Mouse (Mus musculus) kidney, adult 2 months (tissue): ENCODE measurements at regions not wholly inside any gene's neighbourhood (a gene's known extent, or its start where the extent isn't known, plus 50 kb on each side); places are given as distances from the start of the nearest gene placed in this dataset.

Experiments
- DNase-seq: peaks from one replicate; pipeline ENCODE4 v3.0.0; 2021
- H3K27ac ChIP-seq: fragments of 200-500 bp; 2 replicates; pipeline ENCODE4 v1.5.1; 2012; ENCODE audit warnings: low read depth, low read length, control low read depth, inconsistent platforms; ENCODE audit not compliant: insufficient read depth
- H3K27me3 ChIP-seq: fragments of 200-500 bp; replicated peaks from 2 replicates; pipeline ENCODE4 v1.6.1; 2012; ENCODE audit warnings: mild to moderate bottlenecking, moderate library complexity, low read length, inconsistent platforms; ENCODE audit not compliant: control insufficient read depth, insufficient read depth
- H3K36me3 ChIP-seq: fragments of 200-500 bp; 2 replicates; pipeline ENCODE4 v1.6.1; 2012; ENCODE audit warnings: mild to moderate bottlenecking, moderate library complexity, low read length, inconsistent platforms; ENCODE audit not compliant: control insufficient read depth, insufficient read depth
- H3K4me1 ChIP-seq: fragments of 200-500 bp; 2 replicates; pipeline ENCODE4 v1.6.1; 2011; ENCODE audit warnings: low read length; ENCODE audit not compliant: control insufficient read depth, insufficient read depth
- H3K4me3 ChIP-seq: fragments of 200-500 bp; 2 replicates; pipeline ENCODE4 v1.5.1; 2011; ENCODE audit warnings: mild to moderate bottlenecking, low read depth, low read length, control low read depth; ENCODE audit not compliant: insufficient read depth
- CTCF ChIP-seq: fragments of 200-500 bp; conservative IDR thresholded peaks from 2 replicates; pipeline ENCODE4 v1.5.1; 2011; ENCODE audit warnings: low read depth, mild to moderate bottlenecking, control low read depth, low read length, moderate library complexity, mixed read lengths; ENCODE audit not compliant: insufficient read depth, insufficient read length
- POLR2A ChIP-seq: fragments of 200-500 bp; IDR thresholded peaks from one replicate; pipeline ENCODE4 v1.6.1; 2011; ENCODE audit warnings: low read depth, low read length, control low read depth
- WGBS: fragments of 180-500 bp; shearing (Covaris S2); methylation state at CpG from one replicate; pipeline ENCODE4 v1.1.7; 2018; 5-methylcytosine and 5-hydroxymethylcytosine counted together

DNA sequence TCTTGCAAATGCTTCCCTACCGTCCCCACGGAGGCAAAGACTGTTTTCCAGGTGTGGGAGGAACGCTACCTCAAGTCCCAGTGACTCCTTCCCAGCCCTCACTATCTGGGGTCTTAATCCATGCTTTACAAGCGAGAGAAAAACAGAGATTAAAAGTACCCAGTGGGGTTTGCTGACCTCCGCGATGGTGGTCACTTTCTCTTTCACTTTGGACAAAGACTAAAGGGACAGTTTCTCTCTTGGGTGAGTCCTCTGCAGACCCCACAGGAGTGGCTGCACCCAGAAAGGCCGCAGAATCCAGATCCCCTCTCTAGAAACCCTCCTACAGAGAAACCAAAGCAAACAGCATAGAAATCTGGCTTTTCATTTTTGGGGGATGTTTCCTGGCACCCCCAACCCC lies 313.4 kb downstream of the Med13l start:
- 60% methylated on average over 7 of the region's 7 CpGs for WGBS
- Histone ChIP-seq H3K4me1 (no peaks in the 10 kb centered on the region), H3K36me3 (no peaks in the 10 kb centered on the region), H3K4me3 (no peak overlapping the region), H3K27me3 (peaks cover 1% of the 10 kb centered on the region; the same call in 1 of the 2 replicates), H3K27ac (0 out of 2 replicates have a peak overlapping the region, but pooled peaks have one; percentile 20)
- DNase-seq: no peak
- no peak for TF ChIP-seq CTCF
- TF ChIP-seq POLR2A: no peak

DNA sequence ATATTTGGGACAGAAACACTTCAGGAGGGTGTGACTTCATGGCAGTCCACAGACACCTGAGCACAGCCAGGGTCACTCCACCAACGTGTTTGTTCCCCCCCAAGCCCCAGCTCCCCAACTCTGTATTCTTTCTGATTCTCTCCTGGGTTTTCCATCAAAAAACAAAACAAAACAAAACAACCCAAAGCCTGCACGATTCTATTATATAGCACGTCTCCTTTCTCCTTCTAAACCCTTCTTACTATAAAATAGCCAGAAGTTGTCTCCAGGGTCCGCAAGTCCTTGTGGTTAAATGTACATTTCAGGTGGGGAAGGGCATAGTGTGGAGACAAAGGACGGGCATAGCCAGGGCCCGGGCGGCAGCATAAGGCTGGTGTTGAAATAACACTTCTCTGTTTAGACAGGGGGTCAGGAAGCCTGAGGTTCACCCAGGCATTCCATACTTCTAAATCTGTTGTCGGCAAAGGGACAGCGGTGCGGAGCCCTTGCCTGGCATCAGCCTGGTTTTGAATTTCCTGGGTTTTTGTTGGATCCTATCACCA lies 314.7 kb downstream of the Med13l start:
- Histone ChIP-seq H3K27ac (0 out of 2 replicates have a peak overlapping the region, but pooled peaks have one; percentile 29), H3K4me1 (no peaks in the 10 kb centered on the region), H3K4me3 (no peak overlapping the region), H3K36me3 (no peaks in the 10 kb centered on the region), H3K27me3 (peaks cover 1% of the 10 kb centered on the region; the same call in 1 of the 2 replicates)
- TF ChIP-seq POLR2A (no peak), CTCF (no peak)
- 37% methylated on average over 10 of the region's 10 CpGs for WGBS
- no peak for DNase-seq

DNA sequence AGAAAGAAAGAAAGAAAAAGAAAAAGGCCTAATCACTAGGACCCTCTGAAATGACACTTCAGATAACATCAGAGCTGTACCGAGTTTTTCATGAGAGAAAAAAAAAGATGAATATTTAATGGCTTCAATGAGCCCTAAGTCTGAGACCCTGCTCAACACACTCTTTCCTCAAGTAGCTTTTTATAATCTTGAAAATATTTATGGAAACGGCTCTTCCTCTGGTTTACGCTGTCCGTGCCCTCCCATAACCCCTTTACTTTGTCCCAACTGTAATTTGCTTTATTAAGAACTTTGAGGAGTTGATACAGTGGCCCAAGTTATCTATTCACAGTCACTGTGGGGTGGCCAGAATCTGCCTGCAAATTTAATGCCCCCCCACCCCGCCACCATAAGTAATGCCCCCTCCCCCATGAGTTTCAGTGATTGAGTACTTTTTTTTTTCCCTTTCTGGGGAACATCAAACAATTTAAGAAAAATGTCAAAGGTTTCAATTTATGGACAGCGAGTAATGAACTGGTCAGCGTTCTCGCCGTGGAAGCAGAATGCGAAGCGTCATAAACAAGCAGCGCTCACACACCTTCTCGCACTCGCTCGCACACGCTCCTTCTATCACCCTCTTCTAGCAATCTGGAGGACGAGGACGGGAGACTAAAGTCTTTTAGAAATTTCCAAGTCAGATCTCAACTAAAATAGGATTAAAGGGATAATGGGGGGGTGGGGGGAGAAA lies 316.3 kb downstream of the Med13l start:
- 14% methylated on average over 18 of the region's 18 CpGs for WGBS
- H3K4me3 ChIP-seq: no peak overlapping the region

GRCm38 (mm10) chr5:118877313-118877669 lies 316.8 kb downstream of the Med13l start:
- no peaks in the 10 kb centered on the region for H3K36me3 ChIP-seq
- TF ChIP-seq CTCF (peak; percentile 38; the same call in 1 of the 2 replicates), POLR2A (no peak)
- H3K27me3 ChIP-seq: peaks cover 1% of the 10 kb centered on the region; the same call in 1 of the 2 replicates
- H3K4me1 ChIP-seq: no peaks in the 10 kb centered on the region
- WGBS: 2% methylated on average over 12 of the region's 12 CpGs
- no peak overlapping the region for H3K4me3 ChIP-seq
- no peak overlapping the region for H3K27ac ChIP-seq
- peak; percentile 22 for DNase-seq

More for the DNA sequence above, 316.3 kb downstream of the Med13l start:
- no peaks in the 10 kb centered on the region for H3K36me3 ChIP-seq
- no peak overlapping the region for H3K27ac ChIP-seq
- H3K4me1 ChIP-seq: no peaks in the 10 kb centered on the region
- DNase-seq: no peak
- TF ChIP-seq CTCF (no peak), POLR2A (no peak)
- H3K27me3 ChIP-seq: peaks cover 1% of the 10 kb centered on the region; the same call in 1 of the 2 replicates

- no peak for DNase-seq
- 32% methylated on average over 10 of the region's 10 CpGs for WGBS
- H3K27ac ChIP-seq: no peak overlapping the region
- TF ChIP-seq POLR2A (no peak), CTCF (no peak)
- H3K4me1 ChIP-seq: no peaks in the 10 kb centered on the region
- H3K4me3 ChIP-seq: no peak overlapping the region
- peaks cover 1% of the 10 kb centered on the region; the same call in 1 of the 2 replicates for H3K27me3 ChIP-seq
- H3K36me3 ChIP-seq: no peaks in the 10 kb centered on the region
Measured at GRCm38 (mm10) chr5:118877831-118878230, 317.4 kb downstream of the Med13l start.

GRCm38 (mm10) chr5:118878722-118879121 lies 318.2 kb downstream of the Med13l start:
- Histone ChIP-seq H3K27ac (no peak overlapping the region), H3K4me3 (no peak overlapping the region), H3K4me1 (no peaks in the 10 kb centered on the region), H3K27me3 (peaks cover 1% of the 10 kb centered on the region; the same call in 1 of the 2 replicates), H3K36me3 (no peaks in the 10 kb centered on the region)
- TF ChIP-seq POLR2A: no peak
- TF ChIP-seq CTCF: no peak
- no peak for DNase-seq
- 45% methylated on average over 10 of the region's 10 CpGs for WGBS

- DNase-seq: peak; percentile 74
- Histone ChIP-seq H3K4me3 (no peak overlapping the region), H3K36me3 (no peaks in the 10 kb centered on the region), H3K27ac (peak overlapping the region; percentile 52; the same call in 1 of the 2 replicates), H3K27me3 (0 out of 2 replicates have a peak, but pooled peaks cover 1% of the 10 kb centered on the region), H3K4me1 (no peaks in the 10 kb centered on the region)
- WGBS: 13% methylated on average over 13 of the region's 13 CpGs
- TF ChIP-seq POLR2A (no peak), CTCF (peak; percentile 70)
Measured at GRCm38 (mm10) chr5:118879808-118880478, 319.5 kb downstream of the Med13l start.
